Mouse (Mus musculus) ES-E14 (cell line): Measurements from ENCODE around the gene Smim26.

Experiments
- CHD2 ChIP-seq: IDR thresholded peaks from 2 replicates; pipeline ENCODE4 v1.6.1; 2014; ENCODE audit warnings: mild to moderate bottlenecking, low read depth, low read length, inconsistent platforms
- HCFC1 ChIP-seq: IDR thresholded peaks from 2 replicates; pipeline ENCODE4 v1.6.1; 2012; ENCODE audit warnings: low read length, inconsistent platforms, borderline replicate concordance; ENCODE audit not compliant: insufficient read depth
- MAFK ChIP-seq: IDR thresholded peaks from 2 replicates; pipeline ENCODE4 v1.6.1; 2014; ENCODE audit warnings: mild to moderate bottlenecking, low read depth, low read length, inconsistent platforms; ENCODE audit not compliant: insufficient read depth
- ZC3H11A ChIP-seq: IDR thresholded peaks from 2 replicates; pipeline ENCODE4 v1.6.1; 2012; ENCODE audit warnings: low read depth, mild to moderate bottlenecking, inconsistent platforms, low read length, borderline replicate concordance
- ZNF384 ChIP-seq: IDR thresholded peaks from 2 replicates; pipeline ENCODE4 v1.6.1; 2012; ENCODE audit warnings: low read depth, low read length, inconsistent platforms

DNA sequence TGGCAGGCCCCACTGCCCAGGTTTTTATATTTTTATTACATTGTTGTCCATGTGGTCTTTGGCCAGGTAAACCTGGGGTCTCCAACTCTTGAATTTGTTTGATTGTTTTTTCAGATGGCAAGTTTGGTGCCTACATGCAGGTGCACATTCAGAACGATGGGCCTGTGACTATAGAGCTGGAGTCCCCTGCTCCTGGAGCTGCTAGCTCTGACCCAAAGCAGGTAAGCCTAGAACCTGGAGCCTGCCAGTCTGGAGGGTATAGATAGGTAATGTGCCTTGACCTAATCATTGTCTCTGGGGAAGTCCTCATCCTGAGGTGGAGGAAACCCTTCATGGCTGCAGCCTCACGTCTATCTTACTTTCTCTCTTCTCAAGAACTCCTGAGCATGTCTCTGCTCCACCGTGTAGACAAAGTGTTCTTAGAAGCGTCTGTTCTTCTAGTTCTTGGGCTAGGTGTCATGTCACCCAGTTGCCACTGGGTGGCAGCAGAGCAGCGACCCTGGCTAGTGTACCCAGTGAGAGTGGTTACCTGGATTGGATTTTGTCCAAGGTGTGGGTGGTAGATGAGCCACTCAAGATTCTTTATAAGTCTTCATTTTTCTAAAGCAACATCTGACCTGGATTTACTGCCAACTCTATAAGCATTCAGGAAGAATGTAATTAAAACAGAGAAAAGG lies 41.9 kb downstream of the Smim26 start:
- TF ChIP-seq ZC3H11A: no peak
- no peak for TF ChIP-seq ZNF384
- TF ChIP-seq MAFK: no peak
- TF ChIP-seq CHD2: no peak
- TF ChIP-seq HCFC1: no peak
